Mouse (Mus musculus): ENCODE measurements around the gene Kif13a. TPM values are rescaled to one million over a fixed set of nuclear protein-coding genes. Genes with fewer than 3 reads are reported as not detected.

The Kif13a gene
- polyA plus RNA-seq, 1 experiment from 2014 or later = 16.1 TPM

GRCm38 (mm10) chr13:46832956-46833355 is 96.7 kb downstream of the Kif13a start:
- peaks cover 7% of the 10 kb centered on the region; the same call in 1 of the 2 replicates for H3K9me3 ChIP-seq (ENCODE audit: control insufficient read depth, low read length)
- H3K27me3 ChIP-seq (ENCODE audit: control insufficient read depth, insufficient read depth, low read length) = no peaks in the 10 kb centered on the region
- DNase-seq (ENCODE audit: low spot score, missing footprints) = no peak
- peaks cover 24% of the 10 kb centered on the region; the same call in 1 of the 2 replicates for H3K36me3 ChIP-seq (ENCODE audit: control insufficient read depth, insufficient read depth, low read length)
- 71% methylated on average over 3 of the region's 3 CpGs for whole genome bisulfite sequencing
- H3K4me1 ChIP-seq (ENCODE audit: control insufficient read depth, insufficient read depth, low read length) = no peaks in the 10 kb centered on the region
- H3K9ac ChIP-seq (ENCODE audit: low read length) = no peak overlapping the region
- no peak overlapping the region for H3K4me3 ChIP-seq (ENCODE audit: low read depth, low read length)
- ATAC-seq (ENCODE audit: low FRiP score) = no peak
- no peak overlapping the region for H3K27ac ChIP-seq (ENCODE audit: low read depth, low read length)
- no peak overlapping the region for H3K4me2 ChIP-seq

- Histone ChIP-seq H3K9me3 (ENCODE audit: control insufficient read depth, low read length) (no peaks in the 10 kb centered on the region; the same call in 1 of the 2 replicates), H3K27me3 (ENCODE audit: control insufficient read depth, insufficient read depth, low read length) (no peaks in the 10 kb centered on the region), H3K27ac (ENCODE audit: low read depth, low read length) (no peak overlapping the region), H3K36me3 (ENCODE audit: control insufficient read depth, insufficient read depth, low read length) (peaks cover 9% of the 10 kb centered on the region), H3K4me2 (no peak overlapping the region), H3K4me1 (ENCODE audit: control insufficient read depth, insufficient read depth, low read length) (peaks cover 7% of the 10 kb centered on the region; the same call in 1 of the 2 replicates), H3K4me3 (ENCODE audit: low read depth, low read length) (no peak overlapping the region), H3K9ac (ENCODE audit: low read length) (no peak overlapping the region)
- ATAC-seq (ENCODE audit: low FRiP score) (no peak), DNase-seq (ENCODE audit: low spot score, missing footprints) (no peak)
- WGBS = 91% methylated on average over 4 of the region's 4 CpGs
Measured at GRCm38 (mm10) chr13:46823271-46823670, 106.4 kb downstream of the Kif13a start.

GRCm38 (mm10) chr13:46822200-46822599 is 107.5 kb downstream of the Kif13a start:
- 83% methylated on average over 8 of the region's 8 CpGs for WGBS

GRCm38 (mm10) chr13:46819729-46820223 is 109.9 kb downstream of the Kif13a start:
- Histone ChIP-seq H3K9ac (ENCODE audit: low read length) (no peak overlapping the region), H3K36me3 (ENCODE audit: control insufficient read depth, insufficient read depth, low read length) (peaks cover 2% of the 10 kb centered on the region), H3K9me3 (ENCODE audit: control insufficient read depth, low read length) (no peaks in the 10 kb centered on the region), H3K4me2 (no peak overlapping the region), H3K4me3 (ENCODE audit: low read depth, low read length) (no peak overlapping the region), H3K4me1 (ENCODE audit: control insufficient read depth, insufficient read depth, low read length) (peaks cover 7% of the 10 kb centered on the region; the same call in 1 of the 2 replicates), H3K27ac (ENCODE audit: low read depth, low read length) (no peak overlapping the region), H3K27me3 (ENCODE audit: control insufficient read depth, insufficient read depth, low read length) (no peaks in the 10 kb centered on the region)
- WGBS = 71% methylated on average over 13 of the region's 13 CpGs
- DNase-seq (ENCODE audit: low spot score, missing footprints) (peak; percentile 88), ATAC-seq (ENCODE audit: low FRiP score) (peak; percentile 70; the same call in 1 of the 2 replicates)

More at GRCm38 (mm10) chr13:46822200-46822599, 107.5 kb downstream of the Kif13a start:
- no peak overlapping the region for H3K4me2 ChIP-seq
- H3K27ac ChIP-seq (ENCODE audit: low read depth, low read length) = no peak overlapping the region
- H3K4me3 ChIP-seq (ENCODE audit: low read depth, low read length) = no peak overlapping the region
- DNase-seq (ENCODE audit: low spot score, missing footprints) (no peak), ATAC-seq (ENCODE audit: low FRiP score) (no peak)
- no peak overlapping the region for H3K9ac ChIP-seq (ENCODE audit: low read length)
- H3K9me3 ChIP-seq (ENCODE audit: control insufficient read depth, low read length) = no peaks in the 10 kb centered on the region; the same call in 1 of the 2 replicates
- peaks cover 9% of the 10 kb centered on the region for H3K36me3 ChIP-seq (ENCODE audit: control insufficient read depth, insufficient read depth, low read length)
- H3K27me3 ChIP-seq (ENCODE audit: control insufficient read depth, insufficient read depth, low read length) = no peaks in the 10 kb centered on the region
- peaks cover 7% of the 10 kb centered on the region; the same call in 1 of the 2 replicates for H3K4me1 ChIP-seq (ENCODE audit: control insufficient read depth, insufficient read depth, low read length)

- Histone ChIP-seq H3K27ac (ENCODE audit: low read depth, low read length) (no peak overlapping the region), H3K4me2 (no peak overlapping the region), H3K4me3 (ENCODE audit: low read depth, low read length) (no peak overlapping the region), H3K9me3 (ENCODE audit: control insufficient read depth, low read length) (no peaks in the 10 kb centered on the region), H3K4me1 (ENCODE audit: control insufficient read depth, insufficient read depth, low read length) (peaks cover 7% of the 10 kb centered on the region; the same call in 1 of the 2 replicates), H3K27me3 (ENCODE audit: control insufficient read depth, insufficient read depth, low read length) (no peaks in the 10 kb centered on the region), H3K36me3 (ENCODE audit: control insufficient read depth, insufficient read depth, low read length) (no peaks in the 10 kb centered on the region), H3K9ac (ENCODE audit: low read length) (no peak overlapping the region)
- no peak for DNase-seq (ENCODE audit: low spot score, missing footprints)
- no peak for ATAC-seq (ENCODE audit: low FRiP score)
- 76% methylated on average over 8 of the region's 8 CpGs for WGBS
Measured at GRCm38 (mm10) chr13:46819202-46819728, 110.4 kb downstream of the Kif13a start.

- Histone ChIP-seq H3K36me3 (ENCODE audit: control insufficient read depth, insufficient read depth, low read length) (peaks cover 3% of the 10 kb centered on the region; the same call in 1 of the 2 replicates), H3K4me3 (ENCODE audit: low read depth, low read length) (no peak overlapping the region), H3K9me3 (ENCODE audit: control insufficient read depth, low read length) (no peaks in the 10 kb centered on the region), H3K4me2 (no peak overlapping the region), H3K4me1 (ENCODE audit: control insufficient read depth, insufficient read depth, low read length) (peaks cover 7% of the 10 kb centered on the region; the same call in 1 of the 2 replicates), H3K27me3 (ENCODE audit: control insufficient read depth, insufficient read depth, low read length) (no peaks in the 10 kb centered on the region), H3K9ac (ENCODE audit: low read length) (no peak overlapping the region), H3K27ac (ENCODE audit: low read depth, low read length) (no peak overlapping the region)
- WGBS = 86% methylated on average over 9 of the region's 9 CpGs
- no peak for ATAC-seq (ENCODE audit: low FRiP score)
- no peak for DNase-seq (ENCODE audit: low spot score, missing footprints)
Measured at GRCm38 (mm10) chr13:46818374-46818773, 111.3 kb downstream of the Kif13a start.

- WGBS = 92% methylated on average over 15 of the region's 15 CpGs
- Histone ChIP-seq H3K36me3 (ENCODE audit: control insufficient read depth, insufficient read depth, low read length) (peaks cover 17% of the 10 kb centered on the region), H3K27me3 (ENCODE audit: control insufficient read depth, insufficient read depth, low read length) (no peaks in the 10 kb centered on the region), H3K4me1 (ENCODE audit: control insufficient read depth, insufficient read depth, low read length) (no peaks in the 10 kb centered on the region), H3K4me2 (no peak overlapping the region), H3K9me3 (ENCODE audit: control insufficient read depth, low read length) (no peaks in the 10 kb centered on the region), H3K4me3 (ENCODE audit: low read depth, low read length) (no peak overlapping the region), H3K9ac (ENCODE audit: low read length) (no peak overlapping the region), H3K27ac (ENCODE audit: low read depth, low read length) (no peak overlapping the region)
- ATAC-seq (ENCODE audit: low FRiP score) (no peak), DNase-seq (ENCODE audit: low spot score, missing footprints) (no peak)
Measured at GRCm38 (mm10) chr13:46812648-46813184, 117.0 kb downstream of the Kif13a start.

- H3K36me3 ChIP-seq (ENCODE audit: control insufficient read depth, insufficient read depth, low read length) = peaks cover 17% of the 10 kb centered on the region
- 73% methylated on average over 9 of the region's 9 CpGs for WGBS
Measured at GRCm38 (mm10) chr13:46811696-46812095, 118.0 kb downstream of the Kif13a start.

GRCm38 (mm10) chr13:46810613-46811012 is 119.1 kb downstream of the Kif13a start:
- H3K9me3 ChIP-seq (ENCODE audit: control insufficient read depth, low read length) = no peaks in the 10 kb centered on the region
- no peak overlapping the region for H3K4me2 ChIP-seq
- H3K27me3 ChIP-seq (ENCODE audit: control insufficient read depth, insufficient read depth, low read length) = no peaks in the 10 kb centered on the region
- H3K4me1 ChIP-seq (ENCODE audit: control insufficient read depth, insufficient read depth, low read length) = no peaks in the 10 kb centered on the region
- H3K4me3 ChIP-seq (ENCODE audit: low read depth, low read length) = no peak overlapping the region
- H3K36me3 ChIP-seq (ENCODE audit: control insufficient read depth, insufficient read depth, low read length) = peaks cover 17% of the 10 kb centered on the region
- no peak overlapping the region for H3K27ac ChIP-seq (ENCODE audit: low read depth, low read length)
- ATAC-seq (ENCODE audit: low FRiP score) (no peak), DNase-seq (ENCODE audit: low spot score, missing footprints) (no peak)
- 96% methylated on average over 17 of the region's 17 CpGs for WGBS
- H3K9ac ChIP-seq (ENCODE audit: low read length) = no peak overlapping the region

More at GRCm38 (mm10) chr13:46811696-46812095, 118.0 kb downstream of the Kif13a start:
- no peak overlapping the region for H3K9ac ChIP-seq (ENCODE audit: low read length)
- no peak for ATAC-seq (ENCODE audit: low FRiP score)
- DNase-seq (ENCODE audit: low spot score, missing footprints) = no peak
- H3K4me3 ChIP-seq (ENCODE audit: low read depth, low read length) = no peak overlapping the region
- no peak overlapping the region for H3K4me2 ChIP-seq
- H3K9me3 ChIP-seq (ENCODE audit: control insufficient read depth, low read length) = no peaks in the 10 kb centered on the region
- H3K4me1 ChIP-seq (ENCODE audit: control insufficient read depth, insufficient read depth, low read length) = no peaks in the 10 kb centered on the region
- no peaks in the 10 kb centered on the region for H3K27me3 ChIP-seq (ENCODE audit: control insufficient read depth, insufficient read depth, low read length)
- H3K27ac ChIP-seq (ENCODE audit: low read depth, low read length) = no peak overlapping the region

Data from midbrain, embryonic 11.5 days (tissue).